Mouse (Mus musculus) heart, embryonic 13.5 days (tissue): ENCODE data around the gene Plin4. TPM values are rescaled to one million over a fixed set of nuclear protein-coding genes. Genes with fewer than 3 reads are reported as not detected.

ENCODE experiments used
- ATAC-seq: fragments of 200-750 bp; cut with Nextera tagmentation; 2 replicates; pipeline ENCODE4 v1.8.0; 2017; ENCODE audit warnings: moderate TSS enrichment; ENCODE audit not compliant: insufficient number of reproducible peaks, low FRiP score, low TSS enrichment; ENCODE audit errors: extremely low read depth
- H3K27ac ChIP-seq: fragments of 300-500 bp; sonication (generic); replicated peaks from 2 replicates; pipeline ENCODE4 v1.5.1; 2015; ENCODE audit warnings: moderate library complexity, mild to moderate bottlenecking, inconsistent platforms
- H3K27me3 ChIP-seq: fragments of 300-500 bp; sonication (generic); replicated peaks from 2 replicates; pipeline ENCODE4 v1.6.1; 2015; ENCODE audit warnings: mild to moderate bottlenecking, inconsistent platforms
- H3K36me3 ChIP-seq: fragments of 300-500 bp; sonication (generic); 2 replicates; pipeline ENCODE4 v1.6.1; 2015; ENCODE audit warnings: mild to moderate bottlenecking, inconsistent platforms
- H3K4me1 ChIP-seq: fragments of 300-500 bp; sonication (generic); 2 replicates; pipeline ENCODE4 v1.6.1; 2015; ENCODE audit warnings: inconsistent platforms
- H3K4me2 ChIP-seq: fragments of 300-500 bp; sonication (generic); 2 replicates; pipeline ENCODE4 v1.6.1; 2015; ENCODE audit warnings: inconsistent platforms, mild to moderate bottlenecking, moderate library complexity
- H3K4me3 ChIP-seq: fragments of 300-500 bp; sonication (generic); 2 replicates; pipeline ENCODE4 v1.5.1; 2015; ENCODE audit warnings: moderate library complexity, mild to moderate bottlenecking, inconsistent platforms
- H3K9ac ChIP-seq: fragments of 300-500 bp; sonication (generic); 2 replicates; pipeline ENCODE4 v1.6.1; 2015; ENCODE audit warnings: inconsistent platforms, mild to moderate bottlenecking, moderate library complexity
- H3K9me3 ChIP-seq: fragments of 300-500 bp; sonication (generic); 2 replicates; pipeline ENCODE4 v1.6.1; 2016; ENCODE audit warnings: inconsistent platforms
- WGBS: fragments of 180-500 bp; shearing (Covaris S2); methylation state at CpG from one replicate; pipeline ENCODE4 v1.1.7; 2015; ENCODE audit warnings: mixed read lengths; 5-methylcytosine and 5-hydroxymethylcytosine counted together
- polyA plus RNA-seq: library from polyadenylated mRNA; unstranded; fragments of >200 nt; fragmentation: Nextera tagmentation; extraction: Ambion mirVana; gene quantifications from 2 replicates; pipeline ENCODE4 v1.2.1, GENCODE M21; 2015

Plin4 gene
- 0.05 and 0.07 TPM in 2 replicates for polyA plus RNA-seq

GRCm38 (mm10) chr17:56109219-56110051 lies at the start of gene Plin4:
Plin4 (minus strand) TSS chr17:56109803.
- H3K9ac ChIP-seq, result peak within 1 kb of the TSS; percentile 28; the same call in 1 of the 2 replicates

DNA sequence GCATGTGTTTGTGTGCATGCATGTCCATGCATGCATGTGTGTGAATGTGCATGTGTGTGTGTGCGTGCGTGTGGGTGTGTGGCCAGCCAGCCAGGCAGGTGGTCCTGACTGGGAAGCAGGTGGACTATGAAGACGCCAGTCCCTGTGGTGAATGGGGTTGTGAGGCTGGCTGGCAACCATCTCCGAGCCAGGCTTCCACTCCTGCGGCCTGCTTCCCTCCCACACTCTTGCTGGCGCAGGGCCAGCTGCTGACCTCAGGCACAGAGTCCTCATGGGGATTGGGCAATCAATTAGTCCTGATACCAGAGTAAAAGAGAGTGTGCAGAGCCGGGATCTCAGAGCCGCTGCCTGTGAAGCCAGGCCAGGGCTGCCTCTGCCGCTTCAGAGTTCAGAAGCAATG lies 44.0 kb upstream of the Plin4 start:
- Histone ChIP-seq H3K4me3 (no peak overlapping the region), H3K27ac (no peak overlapping the region), H3K4me2 (no peak overlapping the region), H3K9ac (no peak overlapping the region), H3K36me3 (no peaks in the 10 kb centered on the region), H3K27me3 (peaks cover 97% of the 10 kb centered on the region), H3K9me3 (no peaks in the 10 kb centered on the region), H3K4me1 (peaks cover 13% of the 10 kb centered on the region)
- ATAC-seq, result no peak
- WGBS, result 31% methylated on average over 9 of the region's 9 CpGs

More at GRCm38 (mm10) chr17:56109219-56110051, at the start of gene Plin4:
- Histone ChIP-seq H3K4me1 (peaks cover 12% of the 10 kb centered on the region), H3K4me2 (no peak within 1 kb of the TSS), H3K27ac (no peak within 1 kb of the TSS), H3K27me3 (no peaks in the 10 kb centered on the region), H3K4me3 (no peak within 1 kb of the TSS), H3K9me3 (no peaks in the 10 kb centered on the region), H3K36me3 (0 out of 2 replicates have a peak, but pooled peaks cover 6% of the 10 kb centered on the region)
- WGBS, result 53% methylated on average over 10 of the region's 10 CpGs
- no peak for ATAC-seq

DNA sequence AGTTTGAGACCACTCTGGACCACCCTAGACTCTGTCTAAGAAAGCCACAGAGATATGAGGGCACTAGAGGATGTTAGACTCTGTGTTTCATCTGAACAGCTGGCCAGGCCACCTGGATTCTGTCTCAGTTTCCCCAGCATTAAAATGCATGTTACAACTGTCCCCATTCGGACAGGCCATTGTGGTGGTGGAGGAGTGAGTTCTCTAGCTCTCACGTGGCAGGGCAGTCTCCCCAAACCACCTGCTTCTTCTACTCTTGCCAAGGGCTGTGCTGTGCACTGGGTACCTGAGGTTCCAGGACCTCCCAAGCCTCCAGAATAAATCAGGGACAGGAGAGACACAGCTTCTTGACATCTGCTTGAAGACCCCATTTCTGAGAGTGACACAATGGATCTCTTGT lies 40.3 kb upstream of the Plin4 start:
- 37% methylated on average over 2 of the region's 2 CpGs for whole genome bisulfite sequencing
- no peak for ATAC-seq
- no peak overlapping the region for H3K27ac ChIP-seq
- no peaks in the 10 kb centered on the region for H3K9me3 ChIP-seq
- peaks cover 17% of the 10 kb centered on the region for H3K4me1 ChIP-seq
- H3K4me3 ChIP-seq, result no peak overlapping the region
- H3K9ac ChIP-seq, result no peak overlapping the region
- H3K27me3 ChIP-seq, result peaks cover 98% of the 10 kb centered on the region
- no peak overlapping the region for H3K4me2 ChIP-seq
- H3K36me3 ChIP-seq, result no peaks in the 10 kb centered on the region

DNA sequence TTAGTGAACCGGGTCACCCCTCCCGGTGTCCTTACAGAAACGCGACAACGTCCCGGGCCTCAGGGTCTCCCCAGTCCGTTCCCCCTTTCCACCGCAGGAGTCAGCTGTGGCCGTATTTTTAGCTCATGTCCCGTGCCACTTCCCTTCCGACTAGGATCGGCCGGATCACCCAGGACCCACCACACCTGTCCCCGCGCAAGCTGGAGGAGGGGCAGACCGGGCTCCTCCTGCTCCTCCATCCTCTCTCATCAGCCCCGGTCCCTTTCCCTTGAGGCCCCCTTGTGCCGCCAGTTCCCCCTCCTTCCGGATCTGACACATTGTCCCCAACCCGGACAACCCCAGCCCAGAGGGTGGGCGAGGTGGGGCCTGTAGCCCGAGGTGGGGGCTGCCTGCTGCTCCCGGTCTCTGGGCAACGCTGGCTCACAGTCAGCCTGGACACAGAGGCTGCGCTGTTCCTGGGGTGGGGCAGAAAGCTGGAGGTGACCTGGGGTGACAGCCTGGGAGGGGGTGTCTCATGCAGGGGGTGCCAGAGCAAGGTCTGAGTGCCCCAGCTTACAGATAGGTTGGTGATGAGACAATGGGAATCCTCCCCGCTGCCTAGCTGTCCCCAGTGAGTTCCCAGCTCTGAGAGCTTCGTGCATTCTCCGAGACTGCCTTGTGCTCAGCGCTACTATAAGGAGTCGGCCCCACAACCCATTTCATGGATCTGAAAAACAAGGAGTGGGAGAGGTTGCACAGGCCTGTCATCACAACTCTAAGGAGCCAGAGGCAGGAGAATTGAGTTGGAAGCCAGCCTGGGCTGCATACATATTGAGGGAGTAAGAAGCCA lies 39.4 kb upstream of the Plin4 start:
- 3% methylated on average over 30 of the region's 30 CpGs for WGBS
- H3K27ac ChIP-seq, result no peak overlapping the region
- peak overlapping the region; percentile 24 for H3K4me3 ChIP-seq
- peak overlapping the region; percentile 44 for H3K9ac ChIP-seq
- H3K4me2 ChIP-seq, result peak overlapping the region; percentile 44
- ATAC-seq, result no peak
- H3K4me1 ChIP-seq, result peaks cover 17% of the 10 kb centered on the region
- H3K27me3 ChIP-seq, result peaks cover 98% of the 10 kb centered on the region
- H3K9me3 ChIP-seq, result no peaks in the 10 kb centered on the region
- no peaks in the 10 kb centered on the region for H3K36me3 ChIP-seq

- no peak overlapping the region for H3K4me3 ChIP-seq
- H3K4me1 ChIP-seq, result peaks cover 11% of the 10 kb centered on the region
- 0 out of 2 replicates have a peak overlapping the region, but pooled peaks have one; percentile 44 for H3K4me2 ChIP-seq
- H3K9ac ChIP-seq, result no peak overlapping the region
- H3K27me3 ChIP-seq, result peaks cover 98% of the 10 kb centered on the region
- H3K9me3 ChIP-seq, result no peaks in the 10 kb centered on the region
- H3K36me3 ChIP-seq, result no peaks in the 10 kb centered on the region
- ATAC-seq, result no peak
- H3K27ac ChIP-seq, result no peak overlapping the region
- 19% methylated on average over 9 of the region's 9 CpGs for WGBS
Measured at GRCm38 (mm10) chr17:56148280-56148679, 38.7 kb upstream of the Plin4 start.

GRCm38 (mm10) chr17:56147420-56147819 lies 37.8 kb upstream of the Plin4 start:
- Histone ChIP-seq H3K27me3 (peaks cover 98% of the 10 kb centered on the region), H3K9me3 (no peaks in the 10 kb centered on the region), H3K4me1 (peaks cover 12% of the 10 kb centered on the region), H3K27ac (no peak overlapping the region), H3K4me3 (no peak overlapping the region), H3K9ac (no peak overlapping the region), H3K36me3 (no peaks in the 10 kb centered on the region), H3K4me2 (no peak overlapping the region)
- no peak for ATAC-seq
- 46% methylated on average over 12 of the region's 12 CpGs for WGBS

GRCm38 (mm10) chr17:56146131-56146530 lies 36.5 kb upstream of the Plin4 start:
- H3K4me2 ChIP-seq, result no peak overlapping the region
- 13% methylated on average over 9 of the region's 9 CpGs for WGBS
- H3K9ac ChIP-seq, result no peak overlapping the region
- H3K4me1 ChIP-seq, result peaks cover 24% of the 10 kb centered on the region
- ATAC-seq, result no peak
- peaks cover 100% of the 10 kb centered on the region for H3K27me3 ChIP-seq
- no peak overlapping the region for H3K27ac ChIP-seq
- H3K9me3 ChIP-seq, result no peaks in the 10 kb centered on the region
- no peaks in the 10 kb centered on the region for H3K36me3 ChIP-seq
- no peak overlapping the region for H3K4me3 ChIP-seq

DNA sequence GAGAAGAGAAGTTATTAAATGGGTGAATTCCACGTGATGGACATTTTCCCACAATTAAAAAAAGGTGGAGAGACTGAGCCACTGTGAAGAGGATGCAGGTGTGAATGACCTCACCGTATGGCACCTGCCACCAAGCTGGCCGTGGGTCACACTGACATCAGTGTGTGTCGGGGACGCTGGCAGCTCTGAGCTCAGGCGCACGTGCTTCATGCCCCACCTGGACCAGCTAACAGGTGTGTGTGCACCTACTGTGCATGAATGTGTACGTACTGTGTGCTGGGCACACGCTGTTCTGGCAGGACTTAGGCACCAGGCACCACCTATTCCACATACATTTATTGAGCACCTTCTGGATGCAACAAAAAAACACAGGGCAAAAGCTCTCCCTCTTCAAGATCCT lies 34.9 kb upstream of the Plin4 start:
- no peak overlapping the region for H3K9ac ChIP-seq
- H3K4me3 ChIP-seq, result no peak overlapping the region
- no peak overlapping the region for H3K27ac ChIP-seq
- no peaks in the 10 kb centered on the region for H3K36me3 ChIP-seq
- H3K4me1 ChIP-seq, result peaks cover 28% of the 10 kb centered on the region
- ATAC-seq, result no peak
- H3K27me3 ChIP-seq, result peaks cover 100% of the 10 kb centered on the region
- no peaks in the 10 kb centered on the region for H3K9me3 ChIP-seq
- H3K4me2 ChIP-seq, result no peak overlapping the region
- WGBS, result 64% methylated on average over 9 of the region's 9 CpGs

- ATAC-seq, result no peak
- Histone ChIP-seq H3K9me3 (no peaks in the 10 kb centered on the region), H3K4me2 (peak overlapping the region; percentile 73), H3K36me3 (no peaks in the 10 kb centered on the region), H3K4me3 (peak overlapping the region; percentile 49), H3K27me3 (peaks cover 99% of the 10 kb centered on the region), H3K4me1 (peaks cover 27% of the 10 kb centered on the region), H3K27ac (no peak overlapping the region), H3K9ac (peak overlapping the region; percentile 59)
- WGBS, result 2% methylated on average over 42 of the region's 47 CpGs
Measured at GRCm38 (mm10) chr17:56141702-56142605, 32.4 kb upstream of the Plin4 start.

DNA sequence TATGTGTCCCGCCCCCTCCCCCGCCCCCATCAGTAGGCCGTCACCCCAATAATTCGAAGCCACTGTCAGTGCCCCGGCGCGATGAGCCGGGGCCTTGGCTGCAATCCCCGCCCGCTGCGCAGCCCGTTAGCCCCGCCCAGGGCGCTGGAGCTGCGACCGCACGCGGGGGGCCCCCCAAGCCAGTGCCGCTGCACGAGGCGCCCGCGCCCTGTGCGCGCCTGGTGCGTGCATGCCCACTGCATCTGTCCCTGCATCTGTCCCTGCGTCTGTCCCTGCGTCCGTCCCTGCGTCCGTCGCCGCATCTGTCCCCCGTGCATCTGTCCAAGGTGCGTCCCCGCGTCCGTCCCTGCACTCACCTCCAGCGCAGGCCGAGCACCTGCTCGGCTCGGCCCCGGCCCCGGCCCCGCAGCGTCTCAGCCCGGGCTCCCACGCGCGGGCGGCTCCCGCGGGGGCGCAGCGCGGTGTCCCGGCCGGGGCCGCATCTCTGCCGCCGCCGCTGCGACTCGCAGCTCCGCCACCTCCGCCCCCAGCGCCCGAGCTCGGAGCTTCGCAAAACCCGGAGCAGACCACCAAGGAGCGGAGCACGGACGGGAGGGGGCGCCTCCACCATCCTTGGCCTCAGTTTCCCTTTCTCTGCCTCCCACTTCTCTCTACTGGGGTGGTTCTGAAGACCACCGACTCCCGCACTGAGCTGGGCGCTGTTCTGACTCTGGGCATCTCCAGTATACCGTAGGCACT lies 30.4 kb upstream of the Plin4 start, which contains the start of gene Sema6b:
Gene Sema6b (minus strand): TSS at position 486 of the 738 bp plus-strand sequence.
- no peak for ATAC-seq
- Histone ChIP-seq H3K4me2 (peak within 1 kb of the TSS; percentile 98), H3K4me3 (peak within 1 kb of the TSS; percentile 66), H3K27me3 (peaks cover 89% of the 10 kb centered on the region), H3K36me3 (no peaks in the 10 kb centered on the region), H3K9me3 (no peaks in the 10 kb centered on the region), H3K9ac (peak within 1 kb of the TSS; percentile 75), H3K4me1 (peaks cover 27% of the 10 kb centered on the region), H3K27ac (no peak within 1 kb of the TSS)
- 1% methylated on average over 77 of the region's 79 CpGs for WGBS
